Mouse (Mus musculus): ENCODE measurements at regions not wholly inside any gene's neighbourhood (a gene's known extent, or its start where the extent isn't known, plus 50 kb on each side); places are given as distances from the start of the nearest gene placed in this dataset.

- H3K36me3 ChIP-seq (replicated peaks) = no peaks in the 10 kb centered on the region
- no peaks in the 10 kb centered on the region; the same call in 1 of the 2 replicates for H3K4me1 ChIP-seq (ENCODE audit: insufficient read depth, low read depth, low read length)
- ATAC-seq (ENCODE audit: extremely low read depth, insufficient number of reproducible peaks, low FRiP score, poor library complexity, severe bottlenecking) = no peak
- DNase-seq (ENCODE audit: low spot score) = no peak
- peaks cover 19% of the 10 kb centered on the region for H3K27me3 ChIP-seq (ENCODE audit: insufficient read depth, low read length)
- no peaks in the 10 kb centered on the region for H3K9me3 ChIP-seq (replicated peaks)
- TF ChIP-seq TAL1 (conservative IDR thresholded peaks at IDR 0.05; ENCODE audit: low read depth, low read length) = no peak
- TF ChIP-seq POLR2AphosphoS5 (IDR thresholded peaks at IDR 0.05; ENCODE audit: insufficient replicate concordance, low read depth, low read length) = no peak
- no peak for TF ChIP-seq CTCF (IDR thresholded peaks at IDR 0.05; ENCODE audit: low read depth, low read length)
- no peak for TF ChIP-seq GATA1 (IDR thresholded peaks at IDR 0.05; ENCODE audit: borderline replicate concordance, low read length)
- no peak overlapping the region for H3K4me3 ChIP-seq (ENCODE audit: low read depth, low read length)
Measured at GRCm38 (mm10) chr15:67030975-67031374, 530.3 kb upstream of the Lrrc6 start.

DNA sequence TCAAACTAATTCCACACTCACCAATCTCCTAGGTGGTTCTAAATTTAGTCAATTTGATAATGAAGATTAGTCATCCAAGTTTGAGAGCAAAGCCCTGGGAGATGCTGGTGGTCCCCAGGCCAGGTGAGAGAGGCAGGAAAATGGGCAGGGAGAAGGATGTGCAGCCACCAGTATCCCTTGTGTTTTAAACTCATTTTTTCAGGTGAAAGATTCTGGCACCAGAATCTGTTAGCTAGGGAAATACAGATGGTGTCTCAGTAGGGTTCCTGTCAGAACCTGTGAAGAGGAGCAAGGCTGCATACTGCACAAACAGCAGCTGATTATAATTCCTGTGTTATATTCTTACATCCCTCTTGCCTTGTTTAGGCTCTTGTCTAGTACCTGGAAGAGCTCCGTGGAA, 527.5 kb upstream of the Lrrc6 start:
- ATAC-seq (ENCODE audit: extremely low read depth, insufficient number of reproducible peaks, low FRiP score, poor library complexity, severe bottlenecking) (no peak), DNase-seq (ENCODE audit: low spot score) (no peak)
- Histone ChIP-seq H3K4me1 (ENCODE audit: insufficient read depth, low read depth, low read length) (no peaks in the 10 kb centered on the region; the same call in 1 of the 2 replicates), H3K27me3 (ENCODE audit: insufficient read depth, low read length) (peaks cover 12% of the 10 kb centered on the region), H3K36me3 (replicated peaks) (no peaks in the 10 kb centered on the region), H3K9me3 (replicated peaks) (no peaks in the 10 kb centered on the region), H3K4me3 (ENCODE audit: low read depth, low read length) (no peak overlapping the region)
- TF ChIP-seq GATA1 (IDR thresholded peaks at IDR 0.05; ENCODE audit: borderline replicate concordance, low read length) = no peak
- no peak for TF ChIP-seq CTCF (IDR thresholded peaks at IDR 0.05; ENCODE audit: low read depth, low read length)
- no peak for TF ChIP-seq GATA2 (IDR thresholded peaks at IDR 0.05; ENCODE audit: borderline replicate concordance, low read depth, low read length)
- TF ChIP-seq TAL1 (conservative IDR thresholded peaks at IDR 0.05; ENCODE audit: low read depth, low read length) = no peak
- TF ChIP-seq POLR2AphosphoS5 (IDR thresholded peaks at IDR 0.05; ENCODE audit: insufficient replicate concordance, low read depth, low read length) = no peak

GRCm38 (mm10) chr15:67027751-67028150, 527.0 kb upstream of the Lrrc6 start:
- H3K4me1 ChIP-seq (ENCODE audit: insufficient read depth, low read depth, low read length) = no peaks in the 10 kb centered on the region; the same call in 1 of the 2 replicates
- TF ChIP-seq GATA2 (IDR thresholded peaks at IDR 0.05; ENCODE audit: borderline replicate concordance, low read depth, low read length) = no peak
- no peak for TF ChIP-seq TAL1 (conservative IDR thresholded peaks at IDR 0.05; ENCODE audit: low read depth, low read length)
- no peak for TF ChIP-seq GATA1 (IDR thresholded peaks at IDR 0.05; ENCODE audit: borderline replicate concordance, low read length)
- TF ChIP-seq CTCF (IDR thresholded peaks at IDR 0.05; ENCODE audit: low read depth, low read length) = no peak
- no peak for TF ChIP-seq POLR2AphosphoS5 (IDR thresholded peaks at IDR 0.05; ENCODE audit: insufficient replicate concordance, low read depth, low read length)
- no peaks in the 10 kb centered on the region for H3K9me3 ChIP-seq (replicated peaks)
- H3K36me3 ChIP-seq (replicated peaks) = no peaks in the 10 kb centered on the region
- no peak for ATAC-seq (ENCODE audit: extremely low read depth, insufficient number of reproducible peaks, low FRiP score, poor library complexity, severe bottlenecking)
- H3K27me3 ChIP-seq (ENCODE audit: insufficient read depth, low read length) = peaks cover 12% of the 10 kb centered on the region
- H3K4me3 ChIP-seq (ENCODE audit: low read depth, low read length) = no peak overlapping the region
- no peak for DNase-seq (ENCODE audit: low spot score)

DNA sequence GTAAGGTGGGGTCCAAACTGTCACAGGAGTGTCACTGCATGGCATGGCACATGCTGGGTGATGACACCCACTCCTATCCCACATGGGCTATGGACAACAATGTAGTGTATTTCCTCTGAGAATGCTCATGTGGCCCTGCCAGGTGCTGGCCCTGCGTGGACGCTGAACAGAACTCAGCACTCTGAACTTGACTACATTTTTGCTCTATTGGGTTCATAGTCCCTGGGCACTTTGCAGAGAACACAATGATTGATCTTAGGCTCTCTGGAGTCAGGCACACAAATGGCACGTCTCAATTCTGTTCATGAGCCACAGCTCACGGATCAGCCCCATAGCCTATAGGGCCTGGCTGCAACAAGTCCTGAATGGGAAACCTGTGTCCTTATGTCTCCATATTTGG, 525.0 kb upstream of the Lrrc6 start:
- Histone ChIP-seq H3K9me3 (replicated peaks) (no peaks in the 10 kb centered on the region), H3K4me1 (ENCODE audit: insufficient read depth, low read depth, low read length) (no peaks in the 10 kb centered on the region), H3K27me3 (ENCODE audit: insufficient read depth, low read length) (peaks cover 14% of the 10 kb centered on the region), H3K4me3 (ENCODE audit: low read depth, low read length) (no peak overlapping the region), H3K36me3 (replicated peaks) (no peaks in the 10 kb centered on the region)
- ATAC-seq (ENCODE audit: extremely low read depth, insufficient number of reproducible peaks, low FRiP score, poor library complexity, severe bottlenecking) (no peak), DNase-seq (ENCODE audit: low spot score) (no peak)
- TF ChIP-seq POLR2AphosphoS5 (IDR thresholded peaks at IDR 0.05; ENCODE audit: insufficient replicate concordance, low read depth, low read length) = no peak
- no peak for TF ChIP-seq GATA2 (IDR thresholded peaks at IDR 0.05; ENCODE audit: borderline replicate concordance, low read depth, low read length)
- no peak for TF ChIP-seq GATA1 (IDR thresholded peaks at IDR 0.05; ENCODE audit: borderline replicate concordance, low read length)
- TF ChIP-seq TAL1 (conservative IDR thresholded peaks at IDR 0.05; ENCODE audit: low read depth, low read length) = no peak
- no peak for TF ChIP-seq CTCF (IDR thresholded peaks at IDR 0.05; ENCODE audit: low read depth, low read length)

- Histone ChIP-seq H3K4me3 (ENCODE audit: low read depth, low read length) (no peak overlapping the region), H3K27me3 (ENCODE audit: insufficient read depth, low read length) (peaks cover 16% of the 10 kb centered on the region), H3K36me3 (replicated peaks) (no peaks in the 10 kb centered on the region), H3K9me3 (replicated peaks) (no peaks in the 10 kb centered on the region), H3K4me1 (ENCODE audit: insufficient read depth, low read depth, low read length) (no peaks in the 10 kb centered on the region)
- TF ChIP-seq GATA1 (IDR thresholded peaks at IDR 0.05; ENCODE audit: borderline replicate concordance, low read length) = no peak
- TF ChIP-seq POLR2AphosphoS5 (IDR thresholded peaks at IDR 0.05; ENCODE audit: insufficient replicate concordance, low read depth, low read length) = no peak
- no peak for TF ChIP-seq GATA2 (IDR thresholded peaks at IDR 0.05; ENCODE audit: borderline replicate concordance, low read depth, low read length)
- no peak for TF ChIP-seq TAL1 (conservative IDR thresholded peaks at IDR 0.05; ENCODE audit: low read depth, low read length)
- no peak for TF ChIP-seq CTCF (IDR thresholded peaks at IDR 0.05; ENCODE audit: low read depth, low read length)
- ATAC-seq (ENCODE audit: extremely low read depth, insufficient number of reproducible peaks, low FRiP score, poor library complexity, severe bottlenecking) = no peak
- DNase-seq (ENCODE audit: low spot score) = no peak
Measured at GRCm38 (mm10) chr15:67024386-67024785, 523.7 kb upstream of the Lrrc6 start.

GRCm38 (mm10) chr15:67023081-67023480, 522.4 kb upstream of the Lrrc6 start:
- ATAC-seq (ENCODE audit: extremely low read depth, insufficient number of reproducible peaks, low FRiP score, poor library complexity, severe bottlenecking) (no peak), DNase-seq (ENCODE audit: low spot score) (no peak)
- H3K27me3 ChIP-seq (ENCODE audit: insufficient read depth, low read length) = peaks cover 27% of the 10 kb centered on the region
- no peaks in the 10 kb centered on the region for H3K9me3 ChIP-seq (replicated peaks)
- 0 out of 2 replicates have a peak, but pooled peaks cover under 1% of the 10 kb centered on the region for H3K4me1 ChIP-seq (ENCODE audit: insufficient read depth, low read depth, low read length)
- H3K36me3 ChIP-seq (replicated peaks) = no peaks in the 10 kb centered on the region
- TF ChIP-seq CTCF (IDR thresholded peaks at IDR 0.05; ENCODE audit: low read depth, low read length) (no peak), TAL1 (conservative IDR thresholded peaks at IDR 0.05; ENCODE audit: low read depth, low read length) (no peak), GATA2 (IDR thresholded peaks at IDR 0.05; ENCODE audit: borderline replicate concordance, low read depth, low read length) (no peak), GATA1 (IDR thresholded peaks at IDR 0.05; ENCODE audit: borderline replicate concordance, low read length) (no peak), POLR2AphosphoS5 (IDR thresholded peaks at IDR 0.05; ENCODE audit: insufficient replicate concordance, low read depth, low read length) (no peak)
- no peak overlapping the region for H3K4me3 ChIP-seq (ENCODE audit: low read depth, low read length)

Measured in G1E (cell line).